Comparison of ENCODE assay signal across 8 mouse cellular contexts in genomic region chr13:51101016-51101776, GRCm38 (mm10). TPM values are rescaled to one million over a fixed set of nuclear protein-coding genes. Genes with fewer than 3 reads are reported as not detected.
A peak's percentile ranks its signal among the peaks of the same experiment; 100 is the strongest.
DNase-seq lines count a peak whose midpoint lies in the region; ATAC-seq and TF ChIP-seq lines count a peak whose summit lies in the region.

No protein-coding gene starts in this region.

- H3K4me1 ChIP-seq in ES-E14 (ENCODE audit: control insufficient read depth in 2 of 2, insufficient read depth in 2 of 2, low read length in 2 of 2, poor library complexity in 1 of 2): 0 out of 4 replicates have a peak, but pooled peaks cover 0 to 2% of the 10 kb centered on the region in 2 experiments
- peaks cover 32% of the 10 kb centered on the region for H3K4me1 ChIP-seq in hindbrain, embryonic 13.5 days (replicated peaks)

- H3K36me3 ChIP-seq in ES-E14 (ENCODE audit: control insufficient read depth, insufficient read depth, low read length, poor library complexity, severe bottlenecking): peaks cover 11% of the 10 kb centered on the region; the same call in 1 of the 2 replicates
- H3K36me3 ChIP-seq in hindbrain, embryonic 13.5 days: no peaks in the 10 kb centered on the region; the same call in 1 of the 2 replicates

- in situ Hi-C loops in ES-E14 (cut with MboI; ENCODE audit: low sequenced_read_pairs in 2 of 2, unreplicated experiment in 2 of 2): no loop called here

- no peaks in the 10 kb centered on the region for H3K27me3 ChIP-seq in hindbrain, embryonic 13.5 days

- peak; percentile 78 for ATAC-seq in hindbrain, embryonic 13.5 days (ENCODE audit: low FRiP score)

- no peak for DNase-seq in ES-E14 (ENCODE audit: low read depth, low spot score)
- DNase-seq in cerebellum, adult 8-10 months: peak; percentile 60
- peak; percentile 43 to 49 for DNase-seq in frontal cortex, postnatal 14 days (ENCODE audit: low spot score in 2 of 2)
- DNase-seq in layer of hippocampus, postnatal 36 days: peak; percentile 58 to 62
- DNase-seq in lung, postnatal 14 days: peak; percentile 63
- DNase-seq in ovary, postnatal 14 days (ENCODE audit: low spot score): peak; percentile 49
- peak; percentile 84 for DNase-seq in thymus, postnatal 14 days

- peaks cover 4% of the 10 kb centered on the region for H3K9me3 ChIP-seq in ES-E14 (ENCODE audit: control insufficient read depth, insufficient read depth, low read depth, low read length)
- peaks cover 3% of the 10 kb centered on the region; the same call in 1 of the 2 replicates for H3K9me3 ChIP-seq in hindbrain, embryonic 13.5 days

- peak overlapping the region; percentile 54 for H3K4me2 ChIP-seq in hindbrain, embryonic 13.5 days

- peak overlapping the region; percentile 80 to 98 for H3K4me3 ChIP-seq in ES-E14 (ENCODE audit: insufficient read depth in 1 of 2, low read depth in 1 of 2, low read length in 2 of 2, poor library complexity in 1 of 2, severe bottlenecking in 1 of 2)
- H3K4me3 ChIP-seq in hindbrain, embryonic 13.5 days: peak overlapping the region; percentile 77

- 3% methylated on average over 38 of the region's 89 CpGs for WGBS in hindbrain, embryonic 13.5 days

- peak overlapping the region; percentile 100 for H3K27ac ChIP-seq in ES-E14 (ENCODE audit: insufficient read depth, low read depth, low read length, poor library complexity, severe bottlenecking)
- H3K27ac ChIP-seq in hindbrain, embryonic 13.5 days: peak overlapping the region; percentile 97

- H3K9ac ChIP-seq in ES-E14 (ENCODE audit: insufficient read depth, low read depth, low read length, poor library complexity, severe bottlenecking): peak overlapping the region; percentile 99
- peak overlapping the region; percentile 96 for H3K9ac ChIP-seq in hindbrain, embryonic 13.5 days

TF ChIP-seq in ES-E14, 5 proteins besides CTCF, POLR2A, EP300 and RAD21:
- TF ChIP-seq ZC3H11A (IDR thresholded peaks at IDR 0.05; ENCODE audit: borderline replicate concordance, low read depth, low read length): no peak
- TF ChIP-seq ZNF384 (IDR thresholded peaks at IDR 0.05; ENCODE audit: low read depth, low read length): no peak

RNA-seq across cellular contexts. Expression of gene Spin1, which starts 0.5 kb away (rescaled TPM):
- total RNA-seq in ES-E14 (2012; rRNA removed): 33.9 and 36.4 TPM in 2 replicates
- 132 and 133 TPM in 2 replicates for polyA plus RNA-seq in hindbrain, embryonic 13.5 days (2015; fragmentation: Nextera tagmentation; extraction: Ambion mirVana)
- 100 to 1,000 TPM; 165 to 172 TPM for total RNA-seq in layer of hippocampus, postnatal 36 days (2021)
